Mouse (Mus musculus) heart, postnatal 0 days (tissue): ENCODE results near the gene Fam216b. TPM values are rescaled to one million over a fixed set of nuclear protein-coding genes. Genes with fewer than 3 reads are reported as not detected.

Source experiments
- ATAC-seq: fragments of 200-750 bp; cut with Nextera tagmentation; 2 replicates; pipeline ENCODE4 v1.8.0; 2017; ENCODE audit warnings: low read depth, moderate number of reproducible peaks, moderate library complexity; ENCODE audit not compliant: insufficient read depth
- DNase-seq: peaks from one replicate; pipeline ENCODE4 v3.0.0-alpha.2; 2016; ENCODE audit warnings: low spot score
- H3K27ac ChIP-seq: fragments of 300-500 bp; sonication (generic); 2 replicates; pipeline ENCODE4 v1.5.1; 2014; ENCODE audit warnings: low read depth, mild to moderate bottlenecking
- H3K27me3 ChIP-seq: fragments of 300-500 bp; sonication (generic); 2 replicates; pipeline ENCODE4 v1.6.1; 2014; ENCODE audit warnings: low read length, mixed read lengths; ENCODE audit not compliant: control insufficient read depth, insufficient read depth
- H3K36me3 ChIP-seq: fragments of 300-500 bp; sonication (generic); replicated peaks from 2 replicates; pipeline ENCODE4 v1.6.1; 2014; ENCODE audit warnings: low read length, mixed read lengths; ENCODE audit not compliant: control insufficient read depth, insufficient read depth
- H3K4me1 ChIP-seq: fragments of 300-500 bp; sonication (generic); 2 replicates; pipeline ENCODE4 v1.6.1; 2014; ENCODE audit warnings: antibody characterized with exemption; ENCODE audit not compliant: control insufficient read depth, insufficient read depth
- H3K4me2 ChIP-seq: fragments of 300-500 bp; sonication (generic); 2 replicates; pipeline ENCODE4 v1.6.1; 2014; ENCODE audit warnings: low read depth, mild to moderate bottlenecking, low read length, moderate library complexity
- H3K4me3 ChIP-seq: fragments of 300-500 bp; sonication (generic); 2 replicates; pipeline ENCODE4 v1.5.1; 2014; ENCODE audit warnings: low read depth, low read length
- H3K9ac ChIP-seq: fragments of 300-500 bp; sonication (generic); replicated peaks from 2 replicates; pipeline ENCODE4 v1.6.1; 2014; ENCODE audit warnings: low read depth, low read length, mixed read lengths
- H3K9me3 ChIP-seq: fragments of 300-500 bp; sonication (generic); replicated peaks from 2 replicates; pipeline ENCODE4 v1.6.1; 2016; ENCODE audit warnings: low read length; ENCODE audit not compliant: control insufficient read depth
- CTCF ChIP-seq: IDR thresholded peaks from 2 replicates; pipeline ENCODE4 v1.5.1; 2016; ENCODE audit warnings: antibody characterized with exemption, control low read depth, low read depth
- EP300 ChIP-seq: IDR thresholded peaks from 2 replicates; pipeline ENCODE4 v1.6.1; 2016; ENCODE audit warnings: antibody characterized with exemption, low read depth
- WGBS: fragments of 180-500 bp; shearing (Covaris S2); extraction: QIAGEN DNeasy Blood & Tissue Kit; methylation state at CpG from one replicate; pipeline ENCODE4 v1.1.7; 2014; 5-methylcytosine and 5-hydroxymethylcytosine counted together
- polyA plus RNA-seq: library from polyadenylated mRNA; unstranded; fragments of >200 nt; fragmentation: Nextera tagmentation; extraction: Ambion mirVana; gene quantifications from 2 replicates; pipeline ENCODE4 v1.2.1, GENCODE M21; 2015
- total RNA-seq: library from RNA; depleted of rRNA; stranded (reverse); fragments of >200 nt; gene quantifications from 2 replicates; pipeline ENCODE4 v1.2.3, GENCODE M21; 2014; ENCODE audit warnings: low replicate concordance

Gene Fam216b
- total and polyA plus RNA-seq, 2 experiments from 2014 or later: 0.42 TPM; not detected in 1

DNA sequence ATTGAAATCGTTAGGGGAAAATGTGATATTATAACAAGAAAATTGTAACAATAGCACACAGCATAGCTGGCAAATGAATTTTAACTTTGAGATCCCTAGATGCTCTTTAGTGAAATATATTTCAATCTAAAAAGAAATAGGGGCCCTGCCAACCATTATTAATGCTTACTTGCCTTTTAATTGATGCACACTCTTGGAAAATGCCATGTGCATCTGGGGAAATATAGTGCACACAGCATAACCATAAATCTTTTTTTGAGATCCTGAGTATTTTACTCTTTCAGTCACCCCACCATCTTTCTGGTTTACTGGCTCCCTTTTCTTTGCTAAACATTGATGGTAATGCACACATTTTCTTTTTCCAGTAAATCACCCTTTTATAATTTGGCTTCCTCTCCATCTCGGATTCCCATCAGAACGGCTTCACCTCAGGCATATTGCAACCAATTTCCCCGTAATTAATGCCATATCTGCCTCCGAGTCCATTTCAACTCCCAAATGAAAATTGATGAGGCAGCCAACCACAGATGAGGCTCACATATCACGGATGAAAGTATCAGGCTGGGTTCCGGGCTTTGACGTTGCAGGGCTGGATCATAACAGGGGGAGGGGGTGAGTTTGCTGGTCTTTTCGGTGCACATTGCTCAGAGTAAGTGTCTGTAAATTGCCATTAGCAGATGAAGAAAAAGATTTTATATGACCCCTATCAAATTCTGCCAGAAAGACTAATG, 28.8 kb downstream of the Fam216b start:
- no peak for DNase-seq
- no peak for ATAC-seq
- Histone ChIP-seq H3K36me3 (no peaks in the 10 kb centered on the region), H3K27me3 (no peaks in the 10 kb centered on the region), H3K9me3 (no peaks in the 10 kb centered on the region), H3K27ac (no peak overlapping the region), H3K9ac (no peak overlapping the region), H3K4me3 (no peak overlapping the region), H3K4me2 (no peak overlapping the region), H3K4me1 (no peaks in the 10 kb centered on the region)
- WGBS: 78% methylated on average over 9 of the region's 9 CpGs
- no peak for TF ChIP-seq EP300
- no peak for TF ChIP-seq CTCF

DNA sequence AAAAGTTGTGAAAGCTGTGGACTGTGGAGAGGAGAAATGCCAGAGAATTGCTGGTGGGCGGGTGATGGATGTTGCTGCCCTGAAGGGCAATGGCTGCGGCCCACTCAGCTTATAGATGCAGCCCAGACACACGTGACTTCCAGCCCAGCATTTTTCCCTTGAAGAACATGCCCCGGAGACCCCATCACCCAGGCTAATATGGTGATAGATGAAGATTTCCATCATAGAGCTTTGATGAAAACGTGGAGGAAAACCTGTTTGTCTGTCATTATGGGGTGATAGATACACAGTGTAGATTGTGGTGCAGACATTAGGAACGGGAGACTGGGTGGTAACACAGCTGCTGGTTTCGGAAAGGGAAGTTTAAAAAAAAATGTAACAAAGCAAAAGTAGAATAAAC, 31.4 kb downstream of the Fam216b start:
- WGBS: 83% methylated on average over 7 of the region's 7 CpGs
- Histone ChIP-seq H3K36me3 (no peaks in the 10 kb centered on the region), H3K9ac (no peak overlapping the region), H3K27ac (no peak overlapping the region), H3K27me3 (no peaks in the 10 kb centered on the region), H3K4me2 (no peak overlapping the region), H3K4me3 (no peak overlapping the region), H3K4me1 (no peaks in the 10 kb centered on the region), H3K9me3 (no peaks in the 10 kb centered on the region)
- no peak for DNase-seq
- TF ChIP-seq CTCF: no peak
- no peak for TF ChIP-seq EP300
- no peak for ATAC-seq

DNA sequence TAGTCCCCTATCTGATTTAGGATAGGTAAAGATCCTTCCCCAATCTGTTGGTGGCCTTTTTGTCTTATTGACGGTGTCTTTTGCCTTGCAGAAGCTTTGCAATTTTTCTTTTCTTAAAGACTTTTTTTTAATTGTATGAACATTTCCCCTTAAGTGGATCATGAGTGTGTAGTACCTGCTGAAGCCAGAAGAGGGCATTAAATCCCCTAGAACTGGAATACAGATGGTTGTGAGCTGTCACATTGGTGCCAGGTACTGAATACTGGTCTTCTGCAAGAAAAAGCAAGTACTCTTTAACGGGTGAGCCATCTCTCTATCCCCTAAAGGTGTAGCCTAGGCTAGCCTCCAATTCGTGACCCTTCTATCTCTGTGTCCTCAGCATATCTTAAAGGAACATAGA, 32.4 kb downstream of the Fam216b start:
- no peak for TF ChIP-seq EP300
- Histone ChIP-seq H3K4me3 (no peak overlapping the region), H3K9me3 (no peaks in the 10 kb centered on the region), H3K27me3 (no peaks in the 10 kb centered on the region), H3K4me2 (no peak overlapping the region), H3K27ac (no peak overlapping the region), H3K4me1 (no peaks in the 10 kb centered on the region), H3K9ac (no peak overlapping the region), H3K36me3 (no peaks in the 10 kb centered on the region)
- WGBS: 75% methylated on average over 3 of the region's 3 CpGs
- ATAC-seq (no peak), DNase-seq (no peak)

DNA sequence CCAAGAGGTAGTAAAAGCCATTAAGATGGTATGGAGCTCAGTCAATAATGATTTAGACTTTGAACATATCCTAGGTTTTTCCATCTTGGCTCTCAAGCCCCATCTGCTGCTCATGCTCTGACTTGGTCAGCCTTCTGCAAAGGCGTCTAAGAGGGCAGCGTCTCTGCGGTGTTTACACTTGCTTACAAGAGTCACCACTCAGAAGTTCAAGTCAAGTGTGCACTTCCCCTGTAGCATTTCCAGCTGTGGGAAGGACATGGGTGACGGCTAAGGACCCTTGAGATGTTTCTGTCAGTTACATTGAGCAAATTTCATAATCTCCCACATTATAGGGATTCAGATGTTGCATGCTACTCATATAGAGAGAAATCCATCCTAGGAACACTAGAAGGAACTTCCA, 40.1 kb downstream of the Fam216b start:
- no peak overlapping the region for H3K4me2 ChIP-seq
- no peaks in the 10 kb centered on the region for H3K9me3 ChIP-seq
- H3K4me3 ChIP-seq: no peak overlapping the region
- DNase-seq (no peak), ATAC-seq (no peak)
- no peak for TF ChIP-seq EP300
- TF ChIP-seq CTCF: no peak
- no peaks in the 10 kb centered on the region for H3K4me1 ChIP-seq
- no peaks in the 10 kb centered on the region for H3K36me3 ChIP-seq
- no peak overlapping the region for H3K27ac ChIP-seq
- H3K9ac ChIP-seq: no peak overlapping the region
- no peaks in the 10 kb centered on the region for H3K27me3 ChIP-seq
- 67% methylated on average over 4 of the region's 4 CpGs for WGBS

DNA sequence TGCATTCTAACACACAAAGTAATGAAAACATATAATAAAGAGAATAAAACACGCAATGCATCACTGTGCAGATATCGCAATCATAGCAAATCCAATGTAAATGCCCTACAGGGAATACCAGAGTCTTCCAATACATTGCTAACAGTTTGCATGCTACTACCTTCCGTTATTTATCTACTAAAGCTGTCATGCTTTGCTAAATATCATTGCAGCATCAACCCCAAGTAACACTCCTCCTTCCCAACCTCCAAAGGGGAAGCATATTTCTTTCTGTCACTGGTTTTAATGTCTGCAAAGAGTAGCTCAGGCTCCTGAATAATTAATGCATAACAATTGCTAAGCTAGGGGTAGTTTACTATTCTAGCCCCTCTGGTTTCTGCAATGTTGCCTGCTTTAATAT, 40.5 kb downstream of the Fam216b start:
- no peak for ATAC-seq
- no peak for TF ChIP-seq CTCF
- TF ChIP-seq EP300: no peak

DNA sequence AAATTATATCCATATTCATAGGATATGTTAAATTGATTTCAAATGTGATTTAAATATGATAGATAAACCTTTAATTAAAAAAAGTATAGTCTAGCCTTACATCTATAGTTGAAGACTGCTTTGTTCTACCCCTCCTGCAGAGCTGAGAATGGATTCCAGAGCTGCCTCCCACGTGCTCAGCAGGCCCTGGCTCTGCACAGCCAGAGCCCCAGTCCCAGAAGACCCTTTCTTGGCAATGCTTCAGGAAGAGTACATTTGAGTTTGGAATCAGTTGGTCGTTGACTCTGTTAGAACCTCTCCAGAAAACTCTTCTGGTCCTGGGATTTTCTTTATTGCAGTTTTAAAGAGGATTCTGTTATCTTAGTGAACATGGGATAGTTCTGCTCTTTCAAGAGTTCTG, 45.7 kb downstream of the Fam216b start:
- no peak overlapping the region for H3K27ac ChIP-seq
- no peak overlapping the region for H3K4me2 ChIP-seq
- H3K27me3 ChIP-seq: no peaks in the 10 kb centered on the region
- 21% methylated on average over 2 of the region's 2 CpGs for WGBS
- H3K4me3 ChIP-seq: no peak overlapping the region
- DNase-seq (no peak), ATAC-seq (no peak)
- H3K9me3 ChIP-seq: no peaks in the 10 kb centered on the region
- no peaks in the 10 kb centered on the region for H3K36me3 ChIP-seq
- H3K4me1 ChIP-seq: no peaks in the 10 kb centered on the region
- no peak for TF ChIP-seq CTCF
- TF ChIP-seq EP300: no peak
- no peak overlapping the region for H3K9ac ChIP-seq

More for the DNA sequence above, 40.5 kb downstream of the Fam216b start:
- no peaks in the 10 kb centered on the region for H3K27me3 ChIP-seq
- no peaks in the 10 kb centered on the region for H3K36me3 ChIP-seq
- no peak for DNase-seq
- no peak overlapping the region for H3K4me3 ChIP-seq
- no peak overlapping the region for H3K9ac ChIP-seq
- no peaks in the 10 kb centered on the region for H3K9me3 ChIP-seq
- no peak overlapping the region for H3K27ac ChIP-seq
- no peaks in the 10 kb centered on the region for H3K4me1 ChIP-seq
- no peak overlapping the region for H3K4me2 ChIP-seq
- WGBS: 87% methylated on average over 3 of the region's 3 CpGs
